Mouse (Mus musculus): Measurements from ENCODE around the gene Ddx54. TPM values are rescaled to one million over a fixed set of nuclear protein-coding genes. Genes with fewer than 3 reads are reported as not detected.

Gene Ddx54
- polyA plus RNA-seq, 1 experiment from 2014 or later = 22.5 TPM

GRCm38 (mm10) chr5:120651230-120651629, 38.7 kb downstream of the Ddx54 start:
- H3K27ac ChIP-seq (replicated peaks) = no peak overlapping the region
- no peak overlapping the region for H3K9ac ChIP-seq (ENCODE audit: low read length)
- no peak overlapping the region for H3K4me2 ChIP-seq (replicated peaks; ENCODE audit: low read depth)
- 0 out of 2 replicates have a peak, but pooled peaks cover 3% of the 10 kb centered on the region for H3K27me3 ChIP-seq (ENCODE audit: control insufficient read depth, insufficient read depth, low read length)
- WGBS = 41% methylated on average over 5 of the region's 5 CpGs
- no peak for ATAC-seq (ENCODE audit: low FRiP score, low TSS enrichment)
- H3K4me1 ChIP-seq (replicated peaks; ENCODE audit: control insufficient read depth, insufficient read depth) = 0 out of 2 replicates have a peak, but pooled peaks cover 2% of the 10 kb centered on the region
- H3K4me3 ChIP-seq (ENCODE audit: low read depth, low read length) = no peak overlapping the region
- H3K9me3 ChIP-seq (ENCODE audit: control insufficient read depth, low read length) = no peaks in the 10 kb centered on the region
- TF ChIP-seq CTCF (IDR thresholded peaks at IDR 0.05; ENCODE audit: low read depth) = no peak
- no peak for TF ChIP-seq EP300 (optimal IDR thresholded peaks at IDR 0.05)
- no peak for DNase-seq (ENCODE audit: low spot score)
- H3K36me3 ChIP-seq (ENCODE audit: control insufficient read depth, insufficient read depth, low read length) = no peaks in the 10 kb centered on the region

GRCm38 (mm10) chr5:120652915-120653701, 40.6 kb downstream of the Ddx54 start:
- H3K27ac ChIP-seq (replicated peaks) = no peak overlapping the region
- H3K4me1 ChIP-seq (replicated peaks; ENCODE audit: control insufficient read depth, insufficient read depth) = 0 out of 2 replicates have a peak, but pooled peaks cover 2% of the 10 kb centered on the region
- DNase-seq (ENCODE audit: low spot score) = no peak
- TF ChIP-seq EP300 (optimal IDR thresholded peaks at IDR 0.05) (no peak), CTCF (IDR thresholded peaks at IDR 0.05; ENCODE audit: low read depth) (no peak)
- H3K27me3 ChIP-seq (ENCODE audit: control insufficient read depth, insufficient read depth, low read length) = 0 out of 2 replicates have a peak, but pooled peaks cover 3% of the 10 kb centered on the region
- no peak overlapping the region for H3K4me2 ChIP-seq (replicated peaks; ENCODE audit: low read depth)
- 83% methylated on average over 25 of the region's 28 CpGs for WGBS
- no peak overlapping the region for H3K9ac ChIP-seq (ENCODE audit: low read length)
- ATAC-seq (ENCODE audit: low FRiP score, low TSS enrichment) = no peak
- H3K4me3 ChIP-seq (ENCODE audit: low read depth, low read length) = no peak overlapping the region
- no peaks in the 10 kb centered on the region for H3K9me3 ChIP-seq (ENCODE audit: control insufficient read depth, low read length)
- H3K36me3 ChIP-seq (ENCODE audit: control insufficient read depth, insufficient read depth, low read length) = no peaks in the 10 kb centered on the region

GRCm38 (mm10) chr5:120653873-120654272, 41.3 kb downstream of the Ddx54 start:
- no peak overlapping the region for H3K4me2 ChIP-seq (replicated peaks; ENCODE audit: low read depth)
- no peaks in the 10 kb centered on the region for H3K9me3 ChIP-seq (ENCODE audit: control insufficient read depth, low read length)
- TF ChIP-seq EP300 (optimal IDR thresholded peaks at IDR 0.05) (no peak), CTCF (IDR thresholded peaks at IDR 0.05; ENCODE audit: low read depth) (no peak)
- 0 out of 2 replicates have a peak, but pooled peaks cover 3% of the 10 kb centered on the region for H3K27me3 ChIP-seq (ENCODE audit: control insufficient read depth, insufficient read depth, low read length)
- no peak overlapping the region for H3K9ac ChIP-seq (ENCODE audit: low read length)
- DNase-seq (ENCODE audit: low spot score) = no peak
- H3K4me1 ChIP-seq (replicated peaks; ENCODE audit: control insufficient read depth, insufficient read depth) = no peaks in the 10 kb centered on the region
- no peak overlapping the region for H3K4me3 ChIP-seq (ENCODE audit: low read depth, low read length)
- WGBS = 86% methylated on average over 2 of the region's 2 CpGs
- no peak overlapping the region for H3K27ac ChIP-seq (replicated peaks)
- no peak for ATAC-seq (ENCODE audit: low FRiP score, low TSS enrichment)
- no peaks in the 10 kb centered on the region for H3K36me3 ChIP-seq (ENCODE audit: control insufficient read depth, insufficient read depth, low read length)

- no peak overlapping the region for H3K4me3 ChIP-seq (ENCODE audit: low read depth, low read length)
- H3K27me3 ChIP-seq (ENCODE audit: control insufficient read depth, insufficient read depth, low read length) = no peaks in the 10 kb centered on the region
- no peaks in the 10 kb centered on the region for H3K4me1 ChIP-seq (replicated peaks; ENCODE audit: control insufficient read depth, insufficient read depth)
- TF ChIP-seq CTCF (IDR thresholded peaks at IDR 0.05; ENCODE audit: low read depth) (no peak), EP300 (optimal IDR thresholded peaks at IDR 0.05) (no peak)
- DNase-seq (ENCODE audit: low spot score) = no peak
- WGBS = 71% methylated on average over 12 of the region's 12 CpGs
- no peaks in the 10 kb centered on the region for H3K36me3 ChIP-seq (ENCODE audit: control insufficient read depth, insufficient read depth, low read length)
- no peak overlapping the region for H3K27ac ChIP-seq (replicated peaks)
- no peak overlapping the region for H3K9ac ChIP-seq (ENCODE audit: low read length)
- ATAC-seq (ENCODE audit: low FRiP score, low TSS enrichment) = no peak
- H3K9me3 ChIP-seq (ENCODE audit: control insufficient read depth, low read length) = no peaks in the 10 kb centered on the region
- H3K4me2 ChIP-seq (replicated peaks; ENCODE audit: low read depth) = no peak overlapping the region
Measured at GRCm38 (mm10) chr5:120656281-120656751, 43.8 kb downstream of the Ddx54 start.

GRCm38 (mm10) chr5:120660816-120661215, 48.3 kb downstream of the Ddx54 start:
- Histone ChIP-seq H3K36me3 (ENCODE audit: control insufficient read depth, insufficient read depth, low read length) (no peaks in the 10 kb centered on the region), H3K4me3 (ENCODE audit: low read depth, low read length) (no peak overlapping the region), H3K4me1 (replicated peaks; ENCODE audit: control insufficient read depth, insufficient read depth) (no peaks in the 10 kb centered on the region), H3K9me3 (ENCODE audit: control insufficient read depth, low read length) (no peaks in the 10 kb centered on the region), H3K27me3 (ENCODE audit: control insufficient read depth, insufficient read depth, low read length) (no peaks in the 10 kb centered on the region), H3K4me2 (replicated peaks; ENCODE audit: low read depth) (no peak overlapping the region), H3K27ac (replicated peaks) (no peak overlapping the region), H3K9ac (ENCODE audit: low read length) (no peak overlapping the region)
- no peak for DNase-seq (ENCODE audit: low spot score)
- WGBS = 49% methylated on average over 5 of the region's 5 CpGs
- no peak for ATAC-seq (ENCODE audit: low FRiP score, low TSS enrichment)
- TF ChIP-seq EP300 (optimal IDR thresholded peaks at IDR 0.05) (no peak), CTCF (IDR thresholded peaks at IDR 0.05; ENCODE audit: low read depth) (no peak)

- no peaks in the 10 kb centered on the region for H3K36me3 ChIP-seq (ENCODE audit: control insufficient read depth, insufficient read depth, low read length)
- no peak overlapping the region for H3K9ac ChIP-seq (ENCODE audit: low read length)
- H3K27me3 ChIP-seq (ENCODE audit: control insufficient read depth, insufficient read depth, low read length) = no peaks in the 10 kb centered on the region
- no peaks in the 10 kb centered on the region for H3K9me3 ChIP-seq (ENCODE audit: control insufficient read depth, low read length)
- no peaks in the 10 kb centered on the region for H3K4me1 ChIP-seq (replicated peaks; ENCODE audit: control insufficient read depth, insufficient read depth)
- 54% methylated on average over 2 of the region's 2 CpGs for WGBS
- no peak overlapping the region for H3K27ac ChIP-seq (replicated peaks)
- peak; percentile 26; the same call in 1 of the 2 replicates for TF ChIP-seq CTCF (IDR thresholded peaks at IDR 0.05; ENCODE audit: low read depth)
- no peak for TF ChIP-seq EP300 (optimal IDR thresholded peaks at IDR 0.05)
- no peak for DNase-seq (ENCODE audit: low spot score)
- no peak for ATAC-seq (ENCODE audit: low FRiP score, low TSS enrichment)
- no peak overlapping the region for H3K4me3 ChIP-seq (ENCODE audit: low read depth, low read length)
- no peak overlapping the region for H3K4me2 ChIP-seq (replicated peaks; ENCODE audit: low read depth)
Measured at GRCm38 (mm10) chr5:120664888-120665287, 52.3 kb downstream of the Ddx54 start.
